Mouse (Mus musculus) MEL (cell line): ENCODE results near the gene Gtf2ird1. TPM values are rescaled to one million over a fixed set of nuclear protein-coding genes. Genes with fewer than 3 reads are reported as not detected.

Experiments
- DNase-seq: peaks from one replicate; pipeline ENCODE4 v3.0.0; 2011; ENCODE audit warnings: low read depth, low spot score
- H3K27ac ChIP-seq: 2 replicates; pipeline ENCODE4 v1.5.1; 2012; ENCODE audit warnings: low read depth, mild to moderate bottlenecking, control low read depth, low read length, moderate library complexity; ENCODE audit not compliant: control insufficient read depth
- H3K27me3 ChIP-seq, 2 experiments: fragments of 150-350 bp in 1 of 2; sonication (generic) in 1 of 2; 2 replicates each; pipeline ENCODE4 v1.6.1; 2012; ENCODE audit warnings: low read length in 2 of 2, mild to moderate bottlenecking in 2 of 2, improper control_type of control experiment in 1 of 2, moderate library complexity in 1 of 2; ENCODE audit not compliant: insufficient read depth in 2 of 2, control insufficient read depth in 1 of 2
- H3K36me3 ChIP-seq, 2 experiments: 2 replicates each; pipeline ENCODE4 v1.6.1; 2012 to 2014; ENCODE audit warnings: low read length in 2 of 2, improper control_type of control experiment in 1 of 2, inconsistent platforms in 1 of 2, mild to moderate bottlenecking in 1 of 2; ENCODE audit not compliant: insufficient read depth in 2 of 2, control insufficient read depth in 1 of 2
- H3K4me1 ChIP-seq, 2 experiments: fragments of 150-350 bp in 1 of 2; sonication (generic) in 1 of 2; 2 replicates each; pipeline ENCODE4 v1.6.1; 2012; ENCODE audit warnings: low read length in 2 of 2, improper control_type of control experiment in 1 of 2, mild to moderate bottlenecking in 1 of 2; ENCODE audit not compliant: insufficient read depth in 2 of 2, control insufficient read depth in 1 of 2
- H3K4me3 ChIP-seq, 2 experiments: fragments of 150-350 bp in 1 of 2; sonication (generic) in 1 of 2; 2 replicates each; pipeline ENCODE4 v1.5.1; 2012; ENCODE audit warnings: low read depth in 2 of 2, low read length in 2 of 2, mild to moderate bottlenecking in 2 of 2, moderate library complexity in 2 of 2, control low read depth in 1 of 2, improper control_type of control experiment in 1 of 2; ENCODE audit not compliant: control insufficient read depth in 1 of 2, insufficient read depth in 1 of 2
- H3K79me2 ChIP-seq: 2 replicates; pipeline ENCODE4 v1.6.1; 2012; ENCODE audit warnings: mild to moderate bottlenecking, low read length, moderate library complexity; ENCODE audit not compliant: control insufficient read depth, poor library complexity, insufficient read depth
- H3K9ac ChIP-seq: 2 replicates; pipeline ENCODE4 v1.6.1; 2012; ENCODE audit warnings: low read depth, mild to moderate bottlenecking, control low read depth, low read length, moderate library complexity; ENCODE audit not compliant: control insufficient read depth, poor library complexity, severe bottlenecking
- H3K9me3 ChIP-seq: fragments of 150-350 bp; sonication (generic); replicated peaks from 2 replicates; pipeline ENCODE4 v1.6.1; 2012; ENCODE audit warnings: mild to moderate bottlenecking, low read length, improper control_type of control experiment, moderate library complexity; ENCODE audit not compliant: insufficient read depth
- BHLHE40 ChIP-seq: IDR thresholded peaks from 2 replicates; pipeline ENCODE4 v1.6.1; 2012; ENCODE audit warnings: low read depth, mild to moderate bottlenecking, inconsistent platforms, low read length, improper control_type of control experiment, borderline replicate concordance
- CHD1 ChIP-seq: IDR thresholded peaks from 2 replicates; pipeline ENCODE4 v1.6.1; 2012; ENCODE audit warnings: low read depth, mild to moderate bottlenecking, inconsistent platforms, low read length, improper control_type of control experiment
- CTCF ChIP-seq, 3 experiments: IDR thresholded peaks in 2 of 3; conservative IDR thresholded peaks in 1 of 3; 2 replicates each; pipeline ENCODE4 v1.5.1; 2011 to 2012; ENCODE audit warnings: low read length in 3 of 3, low read depth in 2 of 3, mild to moderate bottlenecking in 2 of 3, improper control_type of control experiment in 1 of 3, inconsistent platforms in 1 of 3, mixed read lengths in 1 of 3, moderate library complexity in 1 of 3; ENCODE audit not compliant: control insufficient read depth in 1 of 3, insufficient read depth in 1 of 3, poor library complexity in 1 of 3, severe bottlenecking in 1 of 3
- ELF1 ChIP-seq: IDR thresholded peaks from 2 replicates; pipeline ENCODE4 v1.6.1; 2014; ENCODE audit warnings: low read depth, mild to moderate bottlenecking, inconsistent platforms, low read length, improper control_type of control experiment, moderate library complexity
- EP300 ChIP-seq, 2 experiments: IDR thresholded peaks; 2 replicates each; pipeline ENCODE4 v1.6.1; 2011; ENCODE audit warnings: improper control_type of control experiment in 2 of 2, low read length in 2 of 2, low read depth in 1 of 2, mild to moderate bottlenecking in 1 of 2
- ETS1 ChIP-seq: IDR thresholded peaks from 2 replicates; pipeline ENCODE4 v1.6.1; 2012; ENCODE audit warnings: low read depth, mild to moderate bottlenecking, inconsistent platforms, low read length, improper control_type of control experiment, moderate library complexity
- GATA1 ChIP-seq: IDR thresholded peaks from 2 replicates; pipeline ENCODE4 v1.6.1; 2011; ENCODE audit warnings: low read depth, low read length, improper control_type of control experiment
- JUND ChIP-seq: IDR thresholded peaks from 2 replicates; pipeline ENCODE4 v1.6.1; 2011; ENCODE audit warnings: low read depth, mild to moderate bottlenecking, improper control_type of control experiment, low read length
- MAX ChIP-seq: IDR thresholded peaks from 2 replicates; pipeline ENCODE4 v1.6.1; 2011; ENCODE audit warnings: low read length, improper control_type of control experiment
- MEF2A ChIP-seq: IDR thresholded peaks from 2 replicates; pipeline ENCODE4 v1.6.1; 2014; ENCODE audit warnings: low read depth, mild to moderate bottlenecking, inconsistent platforms, low read length, improper control_type of control experiment; ENCODE audit not compliant: poor library complexity, insufficient replicate concordance, severe bottlenecking; ENCODE audit errors: extremely low read depth
- MYB ChIP-seq: IDR thresholded peaks from 2 replicates; pipeline ENCODE4 v1.6.1; 2011; ENCODE audit warnings: mild to moderate bottlenecking, low read depth, low read length, improper control_type of control experiment
- NELFE ChIP-seq: IDR thresholded peaks from 2 replicates; pipeline ENCODE4 v1.6.1; 2011; ENCODE audit warnings: low read depth, low read length, improper control_type of control experiment
- NRF1 ChIP-seq: IDR thresholded peaks from 2 replicates; pipeline ENCODE4 v1.6.1; 2014; ENCODE audit warnings: low read depth, mild to moderate bottlenecking, inconsistent platforms, low read length, improper control_type of control experiment, moderate library complexity; ENCODE audit not compliant: poor library complexity, insufficient read depth, severe bottlenecking
- POLR2A ChIP-seq, 2 experiments: IDR thresholded peaks; 2 replicates each; pipeline ENCODE4 v1.6.1; 2011 to 2012; ENCODE audit warnings: low read length in 2 of 2, mild to moderate bottlenecking in 2 of 2, control low read depth in 1 of 2, improper control_type of control experiment in 1 of 2, low read depth in 1 of 2, moderate library complexity in 1 of 2; ENCODE audit not compliant: control insufficient read depth in 1 of 2, insufficient read depth in 1 of 2, poor library complexity in 1 of 2
- POLR2AphosphoS2 ChIP-seq: IDR thresholded peaks from 2 replicates; pipeline ENCODE4 v1.6.1; 2011; ENCODE audit warnings: low read length, improper control_type of control experiment
- RAD21 ChIP-seq: IDR thresholded peaks from 2 replicates; pipeline ENCODE4 v1.6.1; 2011; ENCODE audit warnings: mild to moderate bottlenecking, low read depth, low read length, improper control_type of control experiment
- SIN3A ChIP-seq: IDR thresholded peaks from 2 replicates; pipeline ENCODE4 v1.6.1; 2012; ENCODE audit warnings: low read length, improper control_type of control experiment, inconsistent platforms
- SMC3 ChIP-seq: IDR thresholded peaks from 2 replicates; pipeline ENCODE4 v1.6.1; 2011; ENCODE audit warnings: low read depth, low read length, improper control_type of control experiment
- TAL1 ChIP-seq: IDR thresholded peaks from 2 replicates; pipeline ENCODE4 v1.6.1; 2012; ENCODE audit warnings: mild to moderate bottlenecking, inconsistent platforms, low read length, moderate library complexity, mixed read lengths
- TCF12 ChIP-seq: IDR thresholded peaks from 2 replicates; pipeline ENCODE4 v1.6.1; 2014; ENCODE audit warnings: low read depth, mild to moderate bottlenecking, inconsistent platforms, low read length, improper control_type of control experiment, moderate library complexity
- USF1 ChIP-seq: IDR thresholded peaks from 2 replicates; pipeline ENCODE4 v1.6.1; 2014; ENCODE audit warnings: low read depth, mild to moderate bottlenecking, inconsistent platforms, low read length, improper control_type of control experiment, moderate library complexity
- ZKSCAN1 ChIP-seq: IDR thresholded peaks from 2 replicates; pipeline ENCODE4 v1.6.1; 2012; ENCODE audit warnings: low read depth, mild to moderate bottlenecking, inconsistent platforms, low read length, improper control_type of control experiment, moderate library complexity
- ZMIZ1 ChIP-seq: IDR thresholded peaks from 2 replicates; pipeline ENCODE4 v1.6.1; 2012; ENCODE audit warnings: low read depth, mild to moderate bottlenecking, inconsistent platforms, low read length, improper control_type of control experiment, moderate library complexity
- ZNF384 ChIP-seq: IDR thresholded peaks from 2 replicates; pipeline ENCODE4 v1.6.1; 2012; ENCODE audit warnings: low read depth, mild to moderate bottlenecking, inconsistent platforms, low read length, improper control_type of control experiment
- polyA plus RNA-seq, 2 experiments: library from polyadenylated mRNA; stranded (reverse) in 1 of 2; unstranded in 1 of 2; fragments of >175 nt in 1 of 2; fragments of >200 nt in 1 of 2; gene quantifications; 2 replicates each; pipeline versions ENCODE4 v1.2.1 to v1.2.4; 2012; ENCODE audit warnings: low replicate concordance in 2 of 2, low read depth in 1 of 2; ENCODE audit not compliant: insufficient read length in 2 of 2, insufficient read depth in 1 of 2, missing spikeins in 1 of 2
- total RNA-seq: library from RNA; depleted of rRNA; stranded (reverse); fragments of 300-350 nt; gene quantifications from 2 replicates; pipeline ENCODE4 v1.2.3, GENCODE M21; 2012

Gtf2ird1 gene
- total and polyA plus RNA-seq, 3 experiments = 15.2 to 54.7 TPM; not detected in 1

DNA sequence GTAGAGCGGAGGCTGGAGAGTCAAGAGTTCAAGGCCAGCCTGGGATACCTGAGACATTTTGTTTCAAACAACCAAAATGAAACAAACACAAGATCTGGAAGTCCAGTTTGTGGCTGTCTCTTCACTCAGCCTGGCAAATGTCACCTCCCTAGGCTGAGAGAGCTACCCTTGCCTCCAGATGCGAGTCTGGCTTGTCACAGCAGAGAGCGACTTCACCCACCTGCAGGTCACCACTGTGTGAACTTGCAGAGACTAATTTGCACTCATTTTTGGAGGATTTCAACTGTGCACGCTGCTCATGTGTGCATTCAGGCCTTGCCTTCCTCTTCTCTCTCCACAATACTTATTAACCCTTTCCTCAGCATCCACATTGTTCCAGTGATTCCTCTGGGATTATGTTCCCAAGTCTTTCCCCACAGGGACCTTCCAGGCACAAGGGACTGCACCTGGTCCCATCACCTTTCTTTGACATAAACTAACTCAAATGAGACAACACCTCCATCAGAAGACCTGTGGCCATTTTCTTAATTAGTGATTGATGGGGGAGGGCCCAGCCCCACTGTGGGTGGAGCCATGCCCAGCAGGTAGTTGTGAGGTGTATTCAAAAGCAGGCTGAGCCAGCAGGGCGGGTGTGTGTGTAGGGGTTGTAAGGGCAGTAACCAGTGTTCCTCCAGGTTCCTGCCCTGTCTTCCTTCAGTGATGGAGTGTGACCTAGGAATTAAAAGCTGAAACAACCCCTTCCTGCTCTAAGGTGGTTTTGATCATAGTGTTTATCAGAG lies 84.8 kb downstream of the Gtf2ird1 start:
- H3K4me3 ChIP-seq = no peak overlapping the region
- no peaks in the 10 kb centered on the region; a peak in 1 of 4 replicates for H3K36me3 ChIP-seq
- H3K9me3 ChIP-seq = no peaks in the 10 kb centered on the region
- H3K27ac ChIP-seq = no peak overlapping the region
- no peaks in the 10 kb centered on the region for H3K27me3 ChIP-seq
- H3K79me2 ChIP-seq = no peaks in the 10 kb centered on the region
- TF ChIP-seq GATA1 (no peak), SMC3 (no peak), CTCF (IDR thresholded peaks at IDR 0.05 in 2 of 3, conservative IDR thresholded peaks at IDR 0.05 in 1 of 3; ENCODE audit: control insufficient read depth in 1 of 3, insufficient read depth in 1 of 3, low read depth in 2 of 3, low read length in 3 of 3, poor library complexity in 1 of 3, severe bottlenecking in 1 of 3) (no peak), ZNF384 (no peak), NRF1 (no peak), MEF2A (no peak), POLR2A (IDR thresholded peaks at IDR 0.05; ENCODE audit: control insufficient read depth in 1 of 2, insufficient read depth in 1 of 2, low read depth in 1 of 2, low read length in 2 of 2, poor library complexity in 1 of 2) (no peak), POLR2AphosphoS2 (no peak), EP300 (IDR thresholded peaks at IDR 0.05; ENCODE audit: low read depth in 1 of 2, low read length in 2 of 2) (no peak), ZMIZ1 (no peak), ZKSCAN1 (no peak)
- no peak for DNase-seq
- no peaks in the 10 kb centered on the region; a peak in 1 of 4 replicates for H3K4me1 ChIP-seq
- no peak overlapping the region for H3K9ac ChIP-seq

DNA sequence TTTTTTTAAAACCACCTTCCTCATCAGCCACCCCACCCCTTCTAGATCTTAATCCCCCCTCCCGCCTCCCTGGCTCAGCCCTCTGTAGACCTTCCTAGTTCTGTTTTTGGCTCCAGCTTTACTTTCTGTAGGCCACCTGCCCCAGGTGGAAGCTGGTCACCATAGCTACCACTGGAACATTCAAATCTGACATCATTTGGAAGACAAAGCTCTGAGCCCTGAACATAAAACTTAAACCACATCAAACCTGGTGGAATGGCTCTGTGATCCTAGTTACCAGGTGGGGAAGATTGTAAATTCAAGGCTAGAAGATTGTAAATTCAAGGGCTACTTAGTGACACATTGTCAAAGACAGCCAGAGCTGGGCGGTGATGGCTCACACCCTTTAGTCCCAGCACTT lies 85.7 kb downstream of the Gtf2ird1 start:
- H3K27me3 ChIP-seq = no peaks in the 10 kb centered on the region
- no peaks in the 10 kb centered on the region for H3K79me2 ChIP-seq
- no peaks in the 10 kb centered on the region; a peak in 1 of 4 replicates for H3K4me1 ChIP-seq
- no peaks in the 10 kb centered on the region for H3K9me3 ChIP-seq
- no peak for DNase-seq
- H3K27ac ChIP-seq = no peak overlapping the region
- H3K36me3 ChIP-seq = no peaks in the 10 kb centered on the region; a peak in 1 of 4 replicates
- TF ChIP-seq TAL1 (no peak), ZNF384 (no peak; the same call in 1 of the 2 replicates), SMC3 (no peak), BHLHE40 (no peak), TCF12 (no peak), MAX (no peak), CTCF (IDR thresholded peaks at IDR 0.05 in 2 of 3, conservative IDR thresholded peaks at IDR 0.05 in 1 of 3; ENCODE audit: control insufficient read depth in 1 of 3, insufficient read depth in 1 of 3, low read depth in 2 of 3, low read length in 3 of 3, poor library complexity in 1 of 3, severe bottlenecking in 1 of 3) (no peak), USF1 (no peak), CHD1 (no peak), MYB (no peak), ELF1 (no peak), POLR2AphosphoS2 (no peak), NELFE (no peak), ETS1 (no peak), RAD21 (no peak), JUND (no peak), SIN3A (no peak), MEF2A (no peak)
- H3K4me3 ChIP-seq = no peak overlapping the region
- H3K9ac ChIP-seq = no peak overlapping the region
